Mouse (Mus musculus) embryonic fibroblast, embryonic 13.5 days (primary cell): ENCODE measurements around the gene Abhd18.

Experiments
- CTCF ChIP-seq: IDR thresholded peaks from 2 replicates; pipeline ENCODE4 v1.5.1; 2011; ENCODE audit warnings: mild to moderate bottlenecking, control low read depth, low read length, moderate library complexity, borderline replicate concordance; ENCODE audit not compliant: insufficient read depth
- POLR2A ChIP-seq: IDR thresholded peaks from 2 replicates; pipeline ENCODE4 v1.6.1; 2011; ENCODE audit warnings: low read depth, mild to moderate bottlenecking, control low read depth, low read length, moderate library complexity

DNA sequence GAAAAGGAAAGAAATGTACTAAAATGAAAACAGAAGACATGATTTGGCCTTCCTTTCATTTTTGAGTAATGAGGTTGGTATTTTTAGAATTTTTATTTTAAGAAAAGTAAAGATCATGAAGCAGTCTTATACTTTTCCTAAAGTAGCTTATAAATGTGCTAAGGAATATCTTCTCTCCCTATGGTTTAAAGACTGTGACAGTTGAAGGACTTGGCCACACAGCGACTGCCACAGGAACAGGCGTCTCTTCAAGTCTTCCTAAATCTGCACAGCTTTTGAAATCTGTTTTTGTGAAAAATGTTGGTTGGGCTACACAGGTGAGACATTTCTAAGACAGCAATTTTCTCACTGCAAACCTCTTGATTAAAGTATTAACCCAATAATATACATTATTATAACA lies 33.5 kb upstream of the Abhd18 start:
- TF ChIP-seq POLR2A: no peak
- no peak for TF ChIP-seq CTCF
